Mouse (Mus musculus): Measurements from ENCODE around the gene Sec24c. TPM values are rescaled to one million over a fixed set of nuclear protein-coding genes. Genes with fewer than 3 reads are reported as not detected.

Gene Sec24c
- total RNA-seq, 2 experiments from 2014 or later: 65.0 to 68.8 TPM

DNA sequence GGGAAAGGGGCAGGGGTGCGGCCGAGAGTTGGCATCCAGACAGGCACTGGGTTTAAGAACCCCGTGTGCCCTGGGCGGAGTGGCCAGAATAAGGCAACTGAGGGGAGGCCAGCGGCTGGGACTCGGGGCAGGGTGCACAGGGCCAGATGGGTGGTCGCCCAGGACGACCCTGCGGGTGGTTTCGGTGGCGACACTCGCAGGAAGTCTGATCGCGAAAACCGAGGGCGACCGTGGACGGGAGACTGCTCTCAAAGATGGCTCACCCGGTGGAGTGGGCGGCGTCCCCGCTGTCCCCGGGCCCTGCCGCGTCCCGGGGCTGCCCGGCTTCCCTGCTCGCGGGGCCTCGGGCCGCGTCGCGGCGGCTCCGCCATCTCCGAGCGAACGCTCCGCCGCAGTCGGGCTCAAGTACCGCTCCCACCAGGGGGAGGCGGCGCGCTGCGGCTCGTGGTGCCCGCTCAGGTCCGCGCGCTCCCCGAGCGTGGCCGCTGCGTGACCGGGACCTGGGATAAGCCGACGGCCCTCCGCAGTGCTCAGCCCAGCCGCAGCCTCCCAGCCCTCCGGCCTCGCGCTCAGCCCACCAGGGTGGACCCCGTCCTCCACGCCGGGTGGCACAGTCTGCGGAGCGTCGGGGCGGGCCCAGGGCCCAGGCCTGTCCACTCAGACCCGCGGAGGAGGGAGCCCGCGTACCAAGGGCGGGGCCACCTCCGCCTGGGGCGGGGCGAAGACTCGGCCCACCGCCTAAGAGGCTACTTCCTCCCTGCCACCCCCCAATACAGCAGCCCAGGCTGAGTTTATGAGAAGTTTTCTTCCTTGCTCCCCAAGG is 60.1 kb downstream of the Sec24c start, which contains the start of gene Ndst2:
TSS of gene Ndst2 (minus strand) at position 611 of the 823 bp plus-strand sequence.
- DNase-seq: peak; percentile 91

DNA sequence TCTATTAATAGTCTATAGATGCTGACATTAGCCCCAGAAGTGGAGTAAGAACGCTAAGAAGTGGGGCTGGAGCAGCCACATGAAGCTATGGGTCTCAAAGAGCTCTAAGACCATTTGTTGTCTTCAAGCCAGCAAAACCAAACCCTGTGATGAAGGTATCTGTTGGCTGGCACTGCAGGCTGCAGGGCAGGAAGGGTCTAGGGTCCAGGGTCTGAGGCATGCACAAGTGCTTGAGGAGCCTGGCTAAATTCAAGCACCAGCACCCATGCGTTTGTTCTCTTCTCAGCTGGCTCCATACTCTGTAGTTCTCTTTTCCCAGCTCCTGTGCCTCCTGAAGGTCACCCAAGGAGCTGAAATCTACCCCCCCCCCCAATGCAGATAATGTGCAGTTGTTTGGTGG is 60.9 kb downstream of the Sec24c start:
- no peak for DNase-seq

GRCm38 (mm10) chr14:20735892-20736390 is 61.8 kb downstream of the Sec24c start:
- no peak for DNase-seq

DNA sequence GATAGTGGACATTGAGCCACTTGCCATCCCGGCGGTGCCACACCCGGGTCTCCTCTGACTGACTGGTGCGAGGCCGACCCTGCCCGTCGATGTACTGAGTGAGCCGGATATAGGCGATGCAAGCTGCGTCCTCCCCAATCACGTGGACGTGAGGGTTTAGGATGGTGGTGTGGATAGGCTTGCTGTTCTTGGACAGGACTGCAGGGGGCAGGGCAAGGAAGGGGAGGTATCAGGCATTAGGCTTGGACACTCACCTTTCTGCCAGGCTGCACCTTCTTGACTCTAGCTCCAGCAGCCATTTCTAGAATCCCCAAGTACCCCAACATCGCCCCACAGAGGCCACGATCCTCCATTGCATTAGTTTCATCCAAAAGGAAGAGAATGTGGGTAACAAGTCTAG is 63.2 kb downstream of the Sec24c start:
- peak; percentile 55 for DNase-seq

- no peak for DNase-seq
Observed at GRCm38 (mm10) chr14:20738511-20738910, 64.4 kb downstream of the Sec24c start.

GRCm38 (mm10) chr14:20741301-20741700 is 67.2 kb downstream of the Sec24c start:
- DNase-seq: no peak

DNA sequence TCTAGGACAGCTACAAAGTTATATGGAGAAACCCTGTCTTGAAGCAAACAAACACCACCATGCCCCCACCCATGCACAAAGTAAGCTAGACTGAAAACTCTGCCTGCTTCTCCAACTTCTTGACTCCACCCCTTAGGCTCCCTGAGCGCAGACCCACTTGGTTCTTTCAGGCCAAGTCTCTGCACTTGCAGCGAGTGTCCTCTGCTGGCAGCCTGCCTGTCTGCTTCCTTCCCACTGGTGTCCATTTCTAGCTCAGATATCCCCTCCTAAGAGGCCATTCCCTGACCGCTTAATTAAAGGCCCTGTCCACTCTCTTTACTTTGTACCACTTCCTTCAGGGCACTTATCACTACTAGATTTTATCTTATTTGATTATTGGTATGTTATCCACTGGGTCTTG is 69.5 kb downstream of the Sec24c start:
- DNase-seq: no peak

Small RNA genes within 50 kb of the gene (microRNA-seq; reads per million reads assigned to microRNA genes)
- 0 to 0.74 reads per million in 2 experiments for gene Mir6946 (ENCODE audit: borderline replicate concordance in 2 of 2)

Other genes with a start within 250 kb of the Sec24c start
- under 1 TPM; 0.24 to 0.28 TPM for gene Cfap70, start 222.1 kb upstream of the Sec24c start, total RNA-seq (2021)
- 10 to 100 TPM; 22.0 to 27.4 TPM for gene Anxa7, start 194.2 kb upstream of the Sec24c start, total RNA-seq (2021)
- 10 to 100 TPM in 1 of 2 experiments, 1 to 10 TPM in 1; 3.2 to 27.2 TPM for gene Mss51, start 177.4 kb upstream of the Sec24c start, total RNA-seq (2021)
- 100 to 1,000 TPM; 114 to 140 TPM for gene Ppp3cb, start 127.7 kb upstream of the Sec24c start, total RNA-seq (2021)
- gene Usp54, start 33.2 kb upstream of the Sec24c start, total RNA-seq (2021): 1 to 10 TPM; 3.8 to 5.1 TPM
- gene Myoz1, start 17.8 kb upstream of the Sec24c start, total RNA-seq (2021): 1,000 to 10,000 TPM; 2,514 to 2,966 TPM
- 100 to 1,000 TPM; 135 to 192 TPM for gene Synpo2l, start 6.0 kb upstream of the Sec24c start, total RNA-seq (2021)
- gene Fut11, start 20.7 kb downstream of the Sec24c start, total RNA-seq (2021): 1 to 10 TPM; 2.7 to 4.0 TPM
- 100 to 1,000 TPM; 110 to 119 TPM for gene Chchd1, start 28.7 kb downstream of the Sec24c start, total RNA-seq (2021)
- gene Zswim8, start 33.2 kb downstream of the Sec24c start, total RNA-seq (2021): 10 to 100 TPM; 33.0 to 33.6 TPM
- gene Ndst2, start 60.3 kb downstream of the Sec24c start, total RNA-seq (2021): 1 to 10 TPM; 6.0 to 6.6 TPM
- gene Camk2g, start 119.8 kb downstream of the Sec24c start, total RNA-seq (2021): 100 to 1,000 TPM; 149 to 190 TPM
- gene Plau, start 162.4 kb downstream of the Sec24c start, total RNA-seq (2021): 10 to 100 TPM; 19.1 to 19.6 TPM

Data from gastrocnemius, postnatal 25 days (tissue).